Mouse (Mus musculus): Measurements from ENCODE around the gene Gp5.
"Not testable (repeated sequence)": the region's sequence is repeated elsewhere in the genome, so short reads cannot be mapped to it uniquely, and the experiment has no call there.

DNA sequence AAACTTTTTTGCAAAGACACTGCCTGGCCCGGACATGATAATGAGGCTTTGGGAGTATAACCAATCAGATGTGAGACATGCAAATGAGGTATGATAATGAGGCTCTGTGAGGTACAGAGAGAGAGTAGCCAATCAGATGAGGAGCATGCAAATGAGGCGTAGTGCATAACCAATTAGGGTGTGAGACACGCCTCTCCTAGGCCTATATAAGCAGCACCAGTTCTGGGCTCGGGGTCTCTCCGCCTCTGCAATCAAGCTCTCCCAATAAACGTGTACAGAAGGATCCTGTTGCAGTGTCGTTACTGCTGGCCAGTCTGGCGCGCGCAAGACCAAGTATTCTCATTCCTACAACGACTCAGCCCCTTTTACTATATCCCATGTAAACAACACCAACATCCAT lies 42.9 kb upstream of the Gp5 start:
- TF ChIP-seq POLR2A (IDR thresholded peaks at IDR 0.05; ENCODE audit: low read depth, low read length); CTCF (IDR thresholded peaks at IDR 0.05; ENCODE audit: extremely low read depth, insufficient read length, insufficient replicate concordance, low read depth, low read length): not testable (repeated sequence)
